Mouse (Mus musculus) megakaryocyte-erythroid progenitor cell, adult 5-6 weeks (primary cell): ENCODE measurements around the gene Smarcad1. TPM values are rescaled to one million over a fixed set of nuclear protein-coding genes. Genes with fewer than 3 reads are reported as not detected.
A peak's percentile ranks its signal among the peaks of the same experiment; 100 is the strongest.
"Not testable (repeated sequence)": the region's sequence is repeated elsewhere in the genome, so short reads cannot be mapped to it uniquely, and the experiment has no call there.

Experiments used
- ATAC-seq: replicated peaks from 2 replicates; pipeline ENCODE4 v1.8.0; 2016; ENCODE audit warnings: mild to moderate bottlenecking, inconsistent platforms; ENCODE audit not compliant: severe bottlenecking, poor library complexity, low FRiP score, low TSS enrichment
- total RNA-seq, 2 experiments: library from RNA; stranded (forward) in 1 of 2; stranded (reverse) in 1 of 2; fragments of 200-1000, 215-1000 nt in 1 of 2; fragments of >200 nt in 1 of 2; fragmentation: Nextera tagmentation in 1 of 2; gene quantifications; 2 replicates each; pipeline ENCODE4 v1.2.3; 2014 to 2017

Smarcad1 gene
- 72.8 and 80.1 TPM in 2 replicates for total RNA-seq (2014; fragmentation: Nextera tagmentation)
- total RNA-seq (2017): 53.9 and 72.8 TPM in 2 replicates

GRCm38 (mm10) chr6:65042491-65043171 is at the start of gene Smarcad1:
TSS of gene Smarcad1 (plus strand) at chr6:65042583.
- ATAC-seq: peak; percentile 95

GRCm38 (mm10) chr6:64996824-64997421 is 45.5 kb upstream of the Smarcad1 start:
- peak; percentile 97 for ATAC-seq

- no peak for ATAC-seq
Observed at GRCm38 (mm10) chr6:64997805-64998204, 44.6 kb upstream of the Smarcad1 start.

- not testable (repeated sequence) for ATAC-seq
Observed at GRCm38 (mm10) chr6:65000757-65001156, 41.6 kb upstream of the Smarcad1 start.

GRCm38 (mm10) chr6:65002196-65002595 is 40.2 kb upstream of the Smarcad1 start:
- ATAC-seq: no peak

- ATAC-seq: no peak
Observed at GRCm38 (mm10) chr6:65008836-65009235, 33.5 kb upstream of the Smarcad1 start.

GRCm38 (mm10) chr6:65011444-65011990 is 30.9 kb upstream of the Smarcad1 start:
- no peak for ATAC-seq

- no peak for ATAC-seq
Observed at GRCm38 (mm10) chr6:65012142-65012541, 30.2 kb upstream of the Smarcad1 start.

GRCm38 (mm10) chr6:65017566-65017965 is 24.8 kb upstream of the Smarcad1 start:
- ATAC-seq: no peak

- ATAC-seq: not testable (repeated sequence)
Observed at GRCm38 (mm10) chr6:65018966-65019365, 23.4 kb upstream of the Smarcad1 start.

- no peak for ATAC-seq
Observed at GRCm38 (mm10) chr6:65021883-65022282, 20.5 kb upstream of the Smarcad1 start.

GRCm38 (mm10) chr6:65023053-65023452 is 19.3 kb upstream of the Smarcad1 start:
- ATAC-seq: no peak

GRCm38 (mm10) chr6:65024668-65025067 is 17.7 kb upstream of the Smarcad1 start:
- no peak for ATAC-seq

- ATAC-seq: no peak
Observed at GRCm38 (mm10) chr6:65025130-65025529, 17.3 kb upstream of the Smarcad1 start.

GRCm38 (mm10) chr6:65034661-65035060 is 7.7 kb upstream of the Smarcad1 start:
- no peak for ATAC-seq

GRCm38 (mm10) chr6:65035469-65035868 is 6.9 kb upstream of the Smarcad1 start:
- ATAC-seq: no peak

GRCm38 (mm10) chr6:65041932-65042331 is 451 bp upstream of the Smarcad1 start:
- ATAC-seq: no peak

GRCm38 (mm10) chr6:65043241-65043640 is 858 bp downstream of the Smarcad1 start:
- peak; percentile 53 for ATAC-seq

- ATAC-seq: 0 out of 2 replicates have a peak, but pooled peaks have one; percentile 57
Observed at GRCm38 (mm10) chr6:65049100-65049499, 6.7 kb downstream of the Smarcad1 start.

- ATAC-seq: no peak
Observed at GRCm38 (mm10) chr6:65056620-65057019, 14.2 kb downstream of the Smarcad1 start.

- ATAC-seq: peak; percentile 63; the same call in 1 of the 2 replicates
Observed at GRCm38 (mm10) chr6:65057137-65057536, 14.8 kb downstream of the Smarcad1 start.
